Mouse (Mus musculus): ENCODE measurements around the gene Fn3k.

Gene Fn3k

DNA sequence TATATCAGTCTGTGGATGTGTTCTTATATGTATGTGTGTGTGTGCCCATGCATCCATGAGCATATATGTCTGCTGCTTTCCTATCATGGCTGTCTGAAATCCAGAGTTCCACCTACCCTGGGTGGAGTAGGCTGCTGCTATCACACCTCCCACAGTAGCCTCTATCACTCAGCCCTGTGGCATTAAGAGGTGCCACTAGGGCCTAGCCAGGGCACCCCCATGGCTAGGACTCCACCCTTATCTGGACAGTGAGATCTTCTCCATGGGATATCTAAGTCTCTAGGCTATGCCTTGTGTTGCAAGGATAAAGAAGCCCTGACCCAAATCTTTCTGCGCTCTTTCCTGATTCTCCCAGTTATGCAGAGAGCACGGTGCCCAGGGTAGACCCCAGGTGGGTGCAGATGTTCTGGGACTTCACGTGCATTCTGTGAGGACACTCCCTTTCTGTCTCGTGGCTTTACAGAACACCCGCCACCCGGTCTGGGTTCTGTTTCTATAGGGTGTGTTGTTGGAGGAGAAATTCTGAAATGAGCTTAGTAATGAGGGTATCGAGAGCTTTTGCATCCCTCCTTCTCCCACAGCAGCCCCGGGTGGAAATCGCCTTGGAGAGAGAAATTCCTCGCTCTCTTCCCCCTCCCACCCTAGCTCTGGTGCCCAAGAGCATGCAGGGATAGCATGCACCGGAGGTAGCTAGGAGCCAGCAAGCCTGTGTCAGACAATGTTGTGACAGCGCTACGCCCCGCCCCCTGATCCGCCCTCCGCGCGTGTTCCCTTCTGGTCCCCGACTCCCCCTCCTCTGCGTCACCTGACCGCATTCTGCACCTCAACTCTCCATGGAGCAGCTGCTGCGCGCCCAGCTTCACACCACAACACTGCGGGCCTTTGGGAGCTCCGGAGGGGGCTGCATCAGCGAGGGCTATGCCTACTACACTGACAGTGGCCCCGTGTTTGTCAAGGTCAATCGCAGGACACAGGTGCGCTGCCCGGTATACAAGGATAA is at the start of gene Fn3k:
Gene Fn3k, plus strand, starts transcription at position 758 of the 1,000 bp plus-strand sequence.
- DNase-seq (ENCODE audit: low spot score): peak; percentile 84

DNA sequence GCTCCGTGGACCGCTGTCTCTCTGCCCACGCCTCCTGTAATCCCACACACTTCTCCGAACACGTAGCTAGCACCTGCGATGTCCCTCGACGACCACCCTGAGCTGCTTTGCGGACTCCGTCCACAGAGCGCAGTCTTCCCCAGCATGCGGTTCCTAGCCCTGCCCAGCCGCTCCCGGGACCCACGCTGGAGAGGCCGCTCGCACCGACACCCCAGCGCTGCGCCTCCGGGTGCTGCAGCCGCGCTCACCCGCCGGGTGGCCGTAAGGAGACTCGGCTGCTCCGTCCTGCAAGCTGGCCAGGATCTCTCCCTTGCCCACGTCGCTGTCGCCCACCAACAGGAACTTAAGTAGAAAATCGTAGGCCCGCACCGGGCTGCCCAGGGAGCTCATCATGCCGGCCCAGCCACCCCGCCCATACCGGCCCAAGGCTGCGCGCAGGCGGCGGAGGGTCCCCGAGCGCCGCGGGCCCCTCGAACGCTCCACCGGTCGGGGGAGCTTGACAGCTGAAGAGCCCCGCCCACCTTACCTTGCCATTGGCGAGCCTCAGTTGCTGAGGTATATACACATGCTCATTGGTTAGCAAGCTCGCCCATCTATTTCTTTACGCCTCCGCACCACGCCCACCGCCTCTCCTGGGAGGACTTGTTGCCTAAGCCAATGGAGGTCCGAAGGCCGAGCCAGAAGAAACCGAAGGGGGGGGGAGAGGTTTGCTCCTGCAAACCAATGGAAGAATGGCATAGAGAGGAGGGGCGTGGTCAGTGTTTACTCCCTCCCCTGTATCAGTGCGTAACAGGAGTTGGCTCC is 46.8 kb upstream of the Fn3k start, which contains the start of gene Rab40b:
Gene Rab40b, minus strand, starts transcription at position 502 of the 804 bp plus-strand sequence.
- peak; percentile 98 for DNase-seq (ENCODE audit: low spot score)

DNA sequence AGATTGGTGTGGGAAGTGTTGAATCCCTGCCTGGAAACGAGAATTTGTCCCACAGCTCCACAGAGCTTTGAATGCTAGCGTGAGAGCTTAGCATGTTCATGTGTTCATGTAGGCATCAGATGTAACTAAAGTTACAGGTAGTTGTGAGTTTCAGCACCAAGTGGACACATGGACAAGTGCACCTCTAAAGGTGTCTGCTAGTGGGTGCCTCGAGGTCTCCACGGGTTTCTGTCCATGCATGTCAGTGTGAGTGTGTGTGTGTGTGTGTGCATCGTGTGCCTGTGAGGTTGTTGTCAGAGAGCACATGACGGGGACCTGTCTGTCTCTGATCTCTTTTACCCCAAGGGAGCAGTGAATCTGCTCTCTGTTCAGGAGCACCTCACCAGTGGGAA is 46.2 kb upstream of the Fn3k start:
- no peak for DNase-seq (ENCODE audit: low spot score)

DNA sequence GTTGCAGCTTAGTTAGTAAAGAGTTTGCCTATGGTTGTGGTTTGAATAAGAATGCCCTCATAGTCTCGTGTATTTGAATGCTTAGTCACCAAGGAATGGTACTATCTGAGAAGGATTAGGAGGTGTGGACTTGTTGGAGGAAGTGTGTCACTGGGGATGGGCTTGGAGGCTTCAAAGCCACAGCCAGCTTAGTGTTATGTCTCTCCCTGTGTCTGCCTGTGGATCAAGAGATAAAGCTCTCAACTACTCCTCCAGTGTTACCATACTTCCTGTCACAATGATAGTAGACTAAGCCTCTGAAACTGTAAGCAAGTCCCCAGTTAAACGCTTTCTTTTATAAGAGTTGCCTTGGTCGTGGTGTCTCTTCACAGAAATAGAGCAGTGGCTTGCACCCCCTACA is 43.9 kb upstream of the Fn3k start:
- DNase-seq (ENCODE audit: low spot score): no peak

DNA sequence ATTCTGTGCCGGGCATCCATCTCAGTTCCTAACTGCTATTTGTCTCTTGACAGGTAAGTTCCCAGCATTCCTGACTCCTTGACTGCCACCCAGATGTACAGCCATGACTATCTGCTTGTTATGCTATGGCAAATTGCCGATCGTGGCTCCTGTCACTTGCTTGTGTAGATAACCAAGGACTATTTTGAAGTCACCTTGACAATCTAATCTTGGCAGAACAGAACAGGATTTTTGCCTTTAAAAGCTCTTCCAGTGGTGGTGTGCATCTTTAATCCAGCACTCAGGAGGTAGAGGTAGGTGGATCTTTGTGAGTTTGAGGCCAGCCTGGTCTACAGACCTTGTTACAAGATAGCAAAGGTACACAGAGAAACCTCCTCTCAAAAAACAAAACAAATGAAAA is 42.3 kb upstream of the Fn3k start:
- no peak for DNase-seq (ENCODE audit: low spot score)

DNA sequence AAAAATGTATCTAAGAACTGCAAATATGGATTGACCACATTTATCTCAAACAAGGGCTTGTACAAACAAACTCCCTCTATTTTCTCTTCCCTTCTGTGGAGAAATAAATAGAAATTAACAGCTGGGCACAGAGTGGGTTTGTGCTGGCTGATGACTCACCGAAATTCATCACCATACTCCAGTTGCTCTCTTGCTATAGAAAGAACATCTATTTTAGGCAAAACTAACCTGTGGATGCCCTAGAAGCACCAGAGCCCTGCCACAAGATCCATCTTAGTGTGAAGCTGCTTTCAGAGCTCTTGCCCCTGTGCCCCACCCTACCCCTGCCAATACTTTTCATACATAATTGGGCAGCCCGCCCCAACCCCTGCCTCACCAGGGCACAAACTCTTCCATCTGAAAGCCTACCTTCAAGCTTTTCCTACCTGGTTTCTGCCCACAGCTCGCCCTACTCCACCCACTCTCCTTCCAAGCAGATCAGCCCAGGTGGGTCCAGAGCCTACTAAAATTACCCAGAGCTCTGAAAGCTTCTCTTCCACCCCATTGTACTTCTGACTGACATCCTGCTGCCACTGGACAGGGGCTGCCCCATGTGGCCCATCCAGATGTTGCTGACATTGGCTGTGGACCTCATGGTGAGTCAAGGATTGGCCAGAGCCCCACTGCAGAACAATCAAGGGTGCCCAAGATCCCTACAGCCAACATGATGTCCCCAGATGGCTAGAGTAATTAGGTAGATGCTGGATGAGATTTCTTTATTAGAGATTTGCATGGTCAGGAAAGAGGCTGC is 27.2 kb upstream of the Fn3k start:
- no peak for DNase-seq (ENCODE audit: low spot score)

DNA sequence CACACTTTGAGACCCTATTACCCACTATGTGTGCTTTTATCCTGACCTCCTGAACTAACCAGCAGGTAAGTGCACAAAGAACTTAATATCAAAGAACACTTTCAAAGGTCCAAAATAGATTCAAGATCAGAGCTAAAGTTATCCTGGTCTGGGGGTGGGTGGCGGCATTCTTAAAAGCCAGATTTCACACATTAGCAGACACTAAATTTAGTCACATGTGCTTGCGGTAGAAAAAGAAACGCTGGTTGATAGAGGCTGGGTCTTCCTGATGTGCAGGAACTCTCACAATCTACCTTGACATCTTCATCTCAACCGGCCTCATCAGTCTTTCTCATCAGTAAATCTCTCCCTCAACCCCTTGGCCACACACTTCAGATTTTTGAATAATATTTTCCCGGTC is 20.0 kb upstream of the Fn3k start:
- DNase-seq (ENCODE audit: low spot score): no peak

DNA sequence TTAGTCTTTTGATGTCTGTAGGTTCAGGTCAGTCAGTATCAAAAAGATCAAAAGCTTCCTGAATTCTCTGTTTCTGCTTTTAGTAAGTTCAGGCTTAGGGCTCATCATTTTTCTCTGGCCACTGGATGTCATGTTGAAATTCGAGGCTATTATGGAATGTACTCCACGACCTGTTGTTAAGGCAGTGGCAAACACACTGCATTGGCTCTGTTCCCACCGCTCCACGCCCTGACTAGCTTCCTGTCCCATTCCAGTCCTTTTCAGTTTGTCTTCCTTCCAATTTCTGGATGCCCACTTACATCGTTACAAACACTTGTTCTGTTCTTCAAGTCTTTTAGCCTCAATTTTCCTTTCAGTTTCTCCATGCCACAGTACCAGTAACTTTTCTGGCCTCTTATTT is 19.4 kb upstream of the Fn3k start:
- no peak for DNase-seq (ENCODE audit: low spot score)

DNA sequence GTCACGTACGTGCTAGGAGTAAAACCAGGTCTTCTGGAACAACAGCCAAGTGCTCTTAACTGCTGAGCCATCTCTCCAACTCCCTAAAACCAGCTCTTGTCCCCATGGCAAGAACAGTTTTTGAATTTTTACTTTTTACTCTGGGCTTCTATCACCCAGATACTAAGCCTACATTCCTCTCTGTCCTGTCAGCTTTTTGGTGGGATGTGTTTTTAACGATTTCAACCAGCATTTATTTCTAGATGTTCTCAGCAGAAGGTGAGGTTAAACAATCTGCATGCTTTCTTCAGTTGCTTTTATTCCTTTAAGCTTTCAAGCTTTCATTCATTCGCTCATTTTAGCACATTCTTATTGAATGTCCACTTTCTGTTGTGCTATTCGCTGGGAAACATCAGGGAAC is 16.7 kb upstream of the Fn3k start:
- no peak for DNase-seq (ENCODE audit: low spot score)

DNA sequence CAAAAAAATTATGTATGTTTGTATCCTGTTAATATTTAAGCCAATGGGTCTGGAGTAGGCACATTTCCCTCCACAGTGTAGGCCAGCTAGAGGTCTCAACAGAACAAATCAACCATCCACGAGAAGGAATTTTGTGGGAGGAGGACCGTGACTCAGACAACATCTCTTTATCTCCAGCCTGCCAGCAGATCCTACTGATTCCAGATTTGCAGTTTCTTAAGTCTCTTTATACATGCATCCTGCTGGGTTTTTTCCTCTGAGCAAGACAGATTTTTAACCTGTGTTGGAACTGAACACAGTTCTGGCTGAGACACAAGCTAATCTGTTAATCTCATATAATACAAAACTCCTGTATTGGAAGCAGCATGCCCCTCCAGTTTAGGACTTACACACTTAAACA is 15.8 kb upstream of the Fn3k start:
- no peak for DNase-seq (ENCODE audit: low spot score)

DNA sequence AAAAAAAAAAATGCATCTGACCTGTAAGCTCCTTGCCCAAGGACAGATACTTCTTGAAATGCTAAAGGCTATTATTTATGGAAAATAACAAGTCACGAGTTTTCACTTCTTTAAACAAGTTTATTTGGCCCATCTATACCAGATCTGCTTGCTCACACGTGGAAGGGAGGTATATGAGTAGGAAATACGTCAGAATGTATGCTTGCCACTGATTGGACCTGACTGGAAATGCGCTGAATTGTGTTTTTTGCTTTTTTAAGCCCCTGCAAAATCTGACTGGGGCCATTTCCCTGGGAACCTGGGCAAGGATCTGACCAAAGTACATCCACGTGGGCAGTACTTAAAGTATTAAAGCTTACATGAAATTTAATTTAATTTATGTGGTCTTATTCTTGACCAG is 14.3 kb upstream of the Fn3k start:
- DNase-seq (ENCODE audit: low spot score): no peak

DNA sequence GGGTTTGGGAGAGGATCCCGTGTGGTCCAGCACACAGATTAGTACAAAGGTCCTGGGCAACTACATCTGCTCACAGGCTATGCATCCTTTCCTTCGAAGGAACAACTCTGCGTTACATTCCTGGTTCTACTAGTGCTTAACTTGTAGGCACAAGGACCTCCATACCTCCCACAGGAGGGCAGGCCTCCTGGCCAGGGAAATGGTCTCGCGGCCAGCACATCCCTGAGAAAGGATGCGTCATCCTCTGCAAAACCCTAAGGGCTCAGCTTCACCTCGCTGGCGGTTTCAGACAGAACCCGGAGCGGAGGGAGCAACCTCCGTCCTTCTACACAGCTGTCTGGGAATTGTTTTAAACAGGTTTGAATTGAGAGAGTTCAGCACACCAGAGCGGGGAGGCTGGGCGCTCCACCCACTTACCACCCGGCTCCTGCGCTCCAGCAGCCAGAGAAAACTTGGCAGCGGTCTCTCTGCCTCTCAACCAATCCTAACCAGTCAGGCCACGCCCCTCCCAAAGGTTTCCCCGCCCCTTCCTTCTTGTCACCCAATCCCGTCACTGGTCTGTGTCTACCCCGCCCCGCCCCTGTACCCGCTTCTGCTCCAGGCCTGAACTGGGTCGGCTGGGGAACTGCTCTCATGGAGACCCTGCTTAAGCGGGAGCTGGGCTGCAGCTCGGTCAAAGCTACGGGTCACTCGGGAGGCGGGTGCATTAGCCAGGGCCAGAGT is 13.7 kb upstream of the Fn3k start, which contains the start of gene Fn3krp:
Gene Fn3krp, plus strand, starts transcription at position 572 of the 723 bp plus-strand sequence.
- peak; percentile 100 for DNase-seq (ENCODE audit: low spot score)

DNA sequence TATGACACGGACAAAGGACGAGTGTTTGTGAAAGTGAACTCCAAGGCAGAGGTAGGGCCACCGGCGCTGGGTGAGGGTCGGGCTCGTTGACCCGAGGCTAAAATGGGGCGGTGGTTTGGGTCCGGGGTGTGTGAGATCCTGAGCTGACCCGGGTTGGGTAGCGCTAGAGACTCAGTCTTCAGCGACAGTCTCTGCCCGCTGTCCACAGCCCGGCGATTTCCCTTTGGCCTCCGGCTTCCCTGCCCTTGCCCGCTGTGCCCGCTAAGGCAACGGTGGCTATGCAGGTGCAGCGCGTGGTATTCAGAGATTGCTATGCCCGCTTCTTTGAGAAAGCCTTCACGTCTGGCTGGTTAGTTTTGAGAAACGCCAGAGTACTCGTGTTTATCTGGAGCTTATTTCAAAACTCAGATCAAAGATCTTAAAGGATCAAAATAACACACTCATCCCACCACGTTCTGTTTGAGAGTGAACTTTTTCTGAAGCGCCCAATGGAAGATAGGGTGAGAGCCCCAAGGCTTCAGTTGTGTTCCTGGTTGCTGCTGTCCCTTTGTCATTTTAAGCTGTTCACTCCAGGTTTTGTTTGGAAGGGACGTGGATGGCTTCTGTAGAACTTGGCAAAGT is 13.1 kb upstream of the Fn3k start:
- DNase-seq (ENCODE audit: low spot score): no peak

DNA sequence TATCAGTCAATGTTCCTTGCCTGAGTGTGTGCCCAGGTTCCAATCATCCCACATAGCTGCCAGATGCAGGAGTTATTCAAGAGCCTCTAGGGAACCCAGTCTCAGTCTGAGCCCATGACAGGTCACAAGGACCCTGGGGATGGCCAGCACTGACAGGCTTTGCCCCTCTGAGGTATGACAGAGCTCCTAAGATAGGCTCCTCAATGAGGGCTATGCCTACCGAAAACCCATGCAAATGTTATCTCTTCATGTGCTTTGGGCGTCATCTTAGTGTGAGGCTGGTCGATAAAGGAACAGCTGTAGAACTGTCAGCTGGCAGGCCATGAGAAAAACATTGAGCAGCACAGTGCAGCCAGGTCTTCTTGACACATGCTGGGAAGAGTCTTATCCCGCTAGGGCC is 1.3 kb upstream of the Fn3k start:
- DNase-seq (ENCODE audit: low spot score): no peak

DNA sequence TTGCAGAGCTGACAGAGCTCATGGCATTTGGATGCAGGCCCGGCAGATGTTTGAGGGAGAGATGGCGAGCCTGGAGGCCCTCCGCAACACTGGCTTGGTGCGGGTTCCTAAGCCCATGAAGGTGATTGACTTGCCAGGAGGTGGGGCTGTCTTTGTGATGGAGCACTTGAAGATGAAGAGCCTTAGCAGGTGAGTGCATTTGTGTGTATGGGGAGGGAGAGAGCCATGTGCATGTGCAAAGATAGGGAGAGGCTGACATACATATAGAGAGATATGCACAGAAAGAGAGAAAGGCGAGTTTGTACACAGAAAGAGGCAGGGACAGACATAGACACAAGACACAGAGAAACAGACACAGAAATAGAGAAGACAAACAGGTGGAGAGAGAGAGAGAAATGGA is 2.5 kb downstream of the Fn3k start:
- DNase-seq (ENCODE audit: low spot score): no peak

DNA sequence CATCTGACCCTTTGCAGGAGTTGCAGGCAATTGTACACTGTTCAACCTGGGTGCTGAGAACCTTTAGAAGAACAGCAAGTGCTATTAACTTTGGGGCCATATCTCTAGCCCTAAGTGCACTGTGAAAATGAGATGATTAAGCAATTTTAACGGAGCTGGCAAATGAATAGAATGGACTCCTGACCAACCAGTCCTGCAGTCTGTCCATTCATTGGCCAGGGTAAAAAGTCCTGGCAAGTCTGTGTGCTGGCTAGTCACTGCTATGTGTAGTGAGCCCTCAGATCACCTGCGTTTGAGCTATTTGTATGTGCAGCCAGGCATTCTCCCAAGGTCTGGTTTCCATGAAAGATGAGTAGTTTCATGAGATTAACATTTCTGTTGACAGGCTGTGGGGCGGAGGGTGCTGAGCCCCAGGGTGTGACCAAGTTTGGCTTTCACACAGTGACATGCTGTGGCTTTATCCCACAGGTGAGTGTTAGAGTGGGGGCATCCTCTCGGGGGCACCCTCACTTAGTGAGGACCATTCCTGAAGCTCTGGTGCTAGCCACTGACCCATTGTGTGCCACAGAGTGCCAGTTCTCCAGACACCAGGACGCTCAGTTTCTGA is 5.1 kb downstream of the Fn3k start:
- DNase-seq (ENCODE audit: low spot score): no peak

DNA sequence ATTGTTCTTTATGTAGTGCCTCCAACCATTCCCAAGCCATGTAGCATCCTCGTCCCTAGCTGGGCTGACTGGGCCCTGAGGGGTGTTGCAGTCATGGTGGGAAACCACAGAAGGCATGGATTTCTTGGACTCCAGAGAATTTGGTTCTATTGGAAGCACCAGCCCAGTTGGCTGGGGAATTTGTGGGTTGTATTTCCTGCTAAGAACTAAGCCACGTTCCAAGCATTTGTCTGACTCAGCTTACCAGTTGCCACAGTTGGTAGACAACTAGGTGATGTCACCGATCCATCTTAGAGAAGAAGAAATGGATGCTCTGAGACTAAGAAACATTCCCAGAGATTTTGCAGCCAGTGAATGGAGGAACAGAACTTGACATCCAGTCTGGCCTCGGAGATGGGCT is 6.9 kb downstream of the Fn3k start:
- DNase-seq (ENCODE audit: low spot score): no peak

DNA sequence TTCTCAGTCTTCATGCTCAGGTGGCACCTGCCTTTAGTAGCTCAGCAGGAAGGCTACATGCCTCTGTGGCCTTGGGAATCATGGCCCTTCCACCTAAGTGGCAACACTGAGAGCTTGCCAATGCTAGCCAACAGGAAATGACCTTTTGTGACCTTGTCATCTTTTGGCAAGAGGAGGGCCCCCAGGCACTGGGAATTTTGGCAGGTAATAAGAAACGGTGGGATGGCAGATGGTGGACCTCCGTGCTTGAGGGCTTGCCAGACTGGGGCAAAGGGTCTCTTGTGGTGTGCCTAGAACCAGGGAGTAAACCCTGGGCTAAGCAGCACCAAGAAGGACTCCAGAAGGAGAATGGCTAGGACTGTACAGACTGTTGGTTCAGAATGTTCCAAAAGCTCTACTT is 7.4 kb downstream of the Fn3k start:
- DNase-seq (ENCODE audit: low spot score): no peak

DNA sequence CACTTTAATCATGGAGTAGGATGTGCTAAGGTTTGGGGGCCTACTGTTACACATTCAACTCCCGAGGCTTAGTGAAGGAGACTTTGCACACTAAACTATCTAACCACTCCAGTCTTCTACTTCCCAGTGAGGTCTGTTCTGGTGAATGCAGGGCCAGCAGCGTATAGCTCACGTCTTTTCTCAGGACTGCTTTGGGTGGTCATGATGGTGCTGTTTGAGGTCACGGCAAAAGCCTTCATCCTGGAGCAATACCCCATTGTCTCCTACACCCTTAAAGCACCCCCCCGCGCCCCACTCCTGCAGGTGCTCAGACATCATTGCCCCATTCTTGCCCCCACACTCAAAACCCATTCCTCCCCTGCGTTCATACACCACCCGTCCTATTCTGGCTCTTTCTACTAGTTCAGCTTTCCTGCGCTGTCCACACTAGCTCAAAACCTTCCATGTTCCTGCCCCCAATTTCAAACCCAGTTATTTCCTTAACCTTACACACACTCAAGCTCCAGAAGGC is 16.6 kb downstream of the Fn3k start:
- DNase-seq (ENCODE audit: low spot score): no peak
